Mouse (Mus musculus): ENCODE data around the gene Hdac10. TPM values are rescaled to one million over a fixed set of nuclear protein-coding genes. Genes with fewer than 3 reads are reported as not detected.

Hdac10 gene
- polyA plus RNA-seq (2014; fragmentation: Nextera tagmentation; extraction: Ambion mirVana) = 22.1 and 24.9 TPM in 2 replicates

- H3K4me3 ChIP-seq (ENCODE audit: low read depth, low read length) = peak within 1 kb of the TSS; percentile 56
Measured at GRCm38 (mm10) chr15:89128382-89129350, at the start of gene Hdac10. Gene Hdac10 (minus strand): TSS chr15:89128700.

GRCm38 (mm10) chr15:89177576-89178259, 49.2 kb upstream of the Hdac10 start:
- 89% methylated on average over 3 of the region's 4 CpGs for WGBS
- Histone ChIP-seq H3K36me3 (ENCODE audit: control insufficient read depth, insufficient read depth, low read length) (no peaks in the 10 kb centered on the region), H3K4me1 (ENCODE audit: control insufficient read depth, insufficient read depth, low read length) (peaks cover 54% of the 10 kb centered on the region), H3K9ac (replicated peaks; ENCODE audit: low read depth, low read length) (no peak overlapping the region), H3K4me3 (ENCODE audit: low read depth, low read length) (no peak overlapping the region), H3K9me3 (ENCODE audit: control insufficient read depth, low read length) (no peaks in the 10 kb centered on the region), H3K4me2 (ENCODE audit: low read depth, low read length) (peak overlapping the region; percentile 68), H3K27me3 (ENCODE audit: control insufficient read depth, insufficient read depth, low read length) (no peaks in the 10 kb centered on the region), H3K27ac (ENCODE audit: low read depth, low read length) (peak overlapping the region; percentile 39; the same call in 1 of the 2 replicates)
- no peak for ATAC-seq (ENCODE audit: low read depth)

More at GRCm38 (mm10) chr15:89128382-89129350, at the start of gene Hdac10:
- Histone ChIP-seq H3K9ac (replicated peaks; ENCODE audit: low read depth, low read length) (peak within 1 kb of the TSS; percentile 63), H3K4me1 (ENCODE audit: control insufficient read depth, insufficient read depth, low read length) (peaks cover 20% of the 10 kb centered on the region), H3K9me3 (ENCODE audit: control insufficient read depth, low read length) (no peaks in the 10 kb centered on the region), H3K27me3 (ENCODE audit: control insufficient read depth, insufficient read depth, low read length) (no peaks in the 10 kb centered on the region), H3K27ac (ENCODE audit: low read depth, low read length) (peak within 1 kb of the TSS; percentile 77), H3K4me2 (ENCODE audit: low read depth, low read length) (peak within 1 kb of the TSS; percentile 73), H3K36me3 (ENCODE audit: control insufficient read depth, insufficient read depth, low read length) (no peaks in the 10 kb centered on the region; the same call in 1 of the 2 replicates)
- peak; percentile 83 for ATAC-seq (ENCODE audit: low read depth)
- 4% methylated on average over 36 of the region's 36 CpGs for WGBS

GRCm38 (mm10) chr15:89177121-89177520, 48.6 kb upstream of the Hdac10 start:
- Histone ChIP-seq H3K4me3 (ENCODE audit: low read depth, low read length) (no peak overlapping the region), H3K9ac (replicated peaks; ENCODE audit: low read depth, low read length) (no peak overlapping the region)
- 8% methylated on average over 5 of the region's 5 CpGs for WGBS

GRCm38 (mm10) chr15:89175411-89176155, 47.1 kb upstream of the Hdac10 start:
- ATAC-seq (ENCODE audit: low read depth) = no peak
- Histone ChIP-seq H3K4me1 (ENCODE audit: control insufficient read depth, insufficient read depth, low read length) (peaks cover 66% of the 10 kb centered on the region), H3K4me3 (ENCODE audit: low read depth, low read length) (no peak overlapping the region), H3K27ac (ENCODE audit: low read depth, low read length) (no peak overlapping the region), H3K4me2 (ENCODE audit: low read depth, low read length) (no peak overlapping the region), H3K27me3 (ENCODE audit: control insufficient read depth, insufficient read depth, low read length) (no peaks in the 10 kb centered on the region), H3K9me3 (ENCODE audit: control insufficient read depth, low read length) (no peaks in the 10 kb centered on the region), H3K36me3 (ENCODE audit: control insufficient read depth, insufficient read depth, low read length) (no peaks in the 10 kb centered on the region), H3K9ac (replicated peaks; ENCODE audit: low read depth, low read length) (no peak overlapping the region)
- WGBS = 80% methylated on average over 13 of the region's 13 CpGs

More at GRCm38 (mm10) chr15:89177121-89177520, 48.6 kb upstream of the Hdac10 start:
- no peak for ATAC-seq (ENCODE audit: low read depth)
- no peaks in the 10 kb centered on the region for H3K27me3 ChIP-seq (ENCODE audit: control insufficient read depth, insufficient read depth, low read length)
- peaks cover 60% of the 10 kb centered on the region for H3K4me1 ChIP-seq (ENCODE audit: control insufficient read depth, insufficient read depth, low read length)
- H3K36me3 ChIP-seq (ENCODE audit: control insufficient read depth, insufficient read depth, low read length) = no peaks in the 10 kb centered on the region
- peak overlapping the region; percentile 39; the same call in 1 of the 2 replicates for H3K27ac ChIP-seq (ENCODE audit: low read depth, low read length)
- H3K9me3 ChIP-seq (ENCODE audit: control insufficient read depth, low read length) = no peaks in the 10 kb centered on the region
- peak overlapping the region; percentile 68 for H3K4me2 ChIP-seq (ENCODE audit: low read depth, low read length)

GRCm38 (mm10) chr15:89174889-89175339, 46.4 kb upstream of the Hdac10 start:
- Histone ChIP-seq H3K9me3 (ENCODE audit: control insufficient read depth, low read length) (no peaks in the 10 kb centered on the region), H3K4me3 (ENCODE audit: low read depth, low read length) (no peak overlapping the region), H3K27ac (ENCODE audit: low read depth, low read length) (no peak overlapping the region), H3K9ac (replicated peaks; ENCODE audit: low read depth, low read length) (no peak overlapping the region), H3K27me3 (ENCODE audit: control insufficient read depth, insufficient read depth, low read length) (no peaks in the 10 kb centered on the region), H3K4me1 (ENCODE audit: control insufficient read depth, insufficient read depth, low read length) (peaks cover 72% of the 10 kb centered on the region), H3K36me3 (ENCODE audit: control insufficient read depth, insufficient read depth, low read length) (no peaks in the 10 kb centered on the region), H3K4me2 (ENCODE audit: low read depth, low read length) (no peak overlapping the region)
- WGBS = 65% methylated on average over 11 of the region's 11 CpGs
- ATAC-seq (ENCODE audit: low read depth) = no peak

GRCm38 (mm10) chr15:89173906-89174214, 45.4 kb upstream of the Hdac10 start:
- 2% methylated on average over 15 of the region's 15 CpGs for WGBS

GRCm38 (mm10) chr15:89173024-89173905, 44.8 kb upstream of the Hdac10 start:
- WGBS = 0% methylated on average over 62 of the region's 65 CpGs
- Histone ChIP-seq H3K9ac (replicated peaks; ENCODE audit: low read depth, low read length) (peak overlapping the region; percentile 70), H3K4me3 (ENCODE audit: low read depth, low read length) (peak overlapping the region; percentile 43), H3K27me3 (ENCODE audit: control insufficient read depth, insufficient read depth, low read length) (no peaks in the 10 kb centered on the region), H3K27ac (ENCODE audit: low read depth, low read length) (peak overlapping the region; percentile 79), H3K9me3 (ENCODE audit: control insufficient read depth, low read length) (no peaks in the 10 kb centered on the region), H3K4me1 (ENCODE audit: control insufficient read depth, insufficient read depth, low read length) (peaks cover 71% of the 10 kb centered on the region), H3K4me2 (ENCODE audit: low read depth, low read length) (peak overlapping the region; percentile 97), H3K36me3 (ENCODE audit: control insufficient read depth, insufficient read depth, low read length) (peaks cover 2% of the 10 kb centered on the region)
- peak; percentile 44 for ATAC-seq (ENCODE audit: low read depth)

More at GRCm38 (mm10) chr15:89173906-89174214, 45.4 kb upstream of the Hdac10 start:
- H3K36me3 ChIP-seq (ENCODE audit: control insufficient read depth, insufficient read depth, low read length) = no peaks in the 10 kb centered on the region
- H3K9me3 ChIP-seq (ENCODE audit: control insufficient read depth, low read length) = no peaks in the 10 kb centered on the region
- ATAC-seq (ENCODE audit: low read depth) = peak; percentile 38; the same call in 1 of the 2 replicates
- H3K4me1 ChIP-seq (ENCODE audit: control insufficient read depth, insufficient read depth, low read length) = peaks cover 77% of the 10 kb centered on the region
- H3K4me2 ChIP-seq (ENCODE audit: low read depth, low read length) = peak overlapping the region; percentile 97
- H3K27me3 ChIP-seq (ENCODE audit: control insufficient read depth, insufficient read depth, low read length) = no peaks in the 10 kb centered on the region
- H3K27ac ChIP-seq (ENCODE audit: low read depth, low read length) = peak overlapping the region; percentile 79
- peak overlapping the region; percentile 43 for H3K4me3 ChIP-seq (ENCODE audit: low read depth, low read length)
- peak overlapping the region; percentile 70; the same call in 1 of the 2 replicates for H3K9ac ChIP-seq (replicated peaks; ENCODE audit: low read depth, low read length)
